Mouse (Mus musculus) embryonic fibroblast, embryonic 13.5 days (primary cell): ENCODE measurements around the gene Tnnc2.

Experiments used
- CTCF ChIP-seq: IDR thresholded peaks from 2 replicates; pipeline ENCODE4 v1.5.1; 2011; ENCODE audit warnings: mild to moderate bottlenecking, control low read depth, low read length, moderate library complexity, borderline replicate concordance; ENCODE audit not compliant: insufficient read depth
- POLR2A ChIP-seq: IDR thresholded peaks from 2 replicates; pipeline ENCODE4 v1.6.1; 2011; ENCODE audit warnings: low read depth, mild to moderate bottlenecking, control low read depth, low read length, moderate library complexity

DNA sequence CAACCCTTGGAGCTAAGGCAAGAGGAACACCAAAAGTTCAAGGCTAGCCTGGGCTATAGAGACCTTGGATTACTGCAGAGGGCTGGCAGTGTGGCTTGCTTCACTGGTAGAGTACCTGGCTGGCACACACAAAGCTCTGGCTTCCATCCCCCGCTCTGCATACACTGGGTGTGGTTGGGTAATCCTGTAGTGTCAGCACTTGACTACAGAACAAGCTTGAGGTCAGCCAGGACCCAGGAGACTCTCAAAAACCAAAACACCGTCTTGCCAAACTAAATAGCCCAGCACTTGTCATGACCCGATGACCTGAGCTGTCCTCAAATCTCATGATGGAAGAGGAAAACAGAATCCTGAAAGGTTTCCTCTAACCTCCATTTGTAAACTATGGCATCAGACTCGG is 10.7 kb upstream of the Tnnc2 start:
- no peak for TF ChIP-seq POLR2A
- TF ChIP-seq CTCF, result no peak
